9 mouse cellular contexts compared by ENCODE assay signal in the genomic region with DNA sequence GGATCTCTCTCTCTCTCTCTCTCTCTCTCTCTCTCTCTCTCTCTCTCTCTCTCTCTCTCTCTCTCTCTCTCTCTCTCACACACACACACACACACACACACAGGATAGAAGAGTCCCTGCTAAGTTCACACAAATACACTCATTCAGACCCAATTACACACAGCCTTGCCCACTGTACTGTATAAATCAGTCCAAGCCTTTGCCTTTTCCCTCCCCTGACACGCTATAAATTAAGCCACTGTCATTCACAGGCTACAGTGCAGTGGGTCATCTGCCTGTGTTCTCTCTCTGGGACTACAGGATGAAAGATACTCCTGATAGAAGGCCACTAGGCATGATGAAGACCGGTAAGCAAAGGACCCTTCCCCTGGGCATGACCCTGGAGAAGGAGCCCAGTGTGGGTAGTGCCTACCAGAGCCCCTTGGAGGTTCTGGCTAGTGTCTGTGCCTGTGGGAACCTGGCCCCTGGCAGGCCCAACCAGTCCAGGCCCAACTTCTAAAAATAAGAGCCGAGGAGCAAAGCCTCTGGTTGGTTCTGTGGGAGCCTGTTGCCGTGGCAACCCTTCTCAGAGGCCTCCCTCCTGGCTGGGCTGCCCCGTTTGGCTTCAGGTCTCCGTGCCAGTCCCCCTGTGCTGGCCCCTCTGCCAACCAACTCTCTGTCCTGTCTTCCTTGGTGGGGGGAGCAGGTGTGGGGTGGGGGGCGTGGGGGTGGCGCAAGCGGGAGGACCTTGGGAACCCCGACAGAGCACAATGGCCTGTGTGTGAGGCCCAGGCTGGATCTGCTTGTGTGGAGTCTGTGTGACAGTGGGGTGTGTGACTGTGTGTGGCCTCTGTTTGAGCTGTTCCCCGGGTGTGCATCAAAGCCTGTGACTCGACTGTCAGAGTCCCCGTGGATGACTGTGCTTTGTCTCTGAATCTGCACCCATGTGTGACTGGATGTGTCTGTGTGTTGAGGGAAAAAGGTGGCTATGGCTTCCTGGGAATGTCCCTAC. TPM values are rescaled to one million over a fixed set of nuclear protein-coding genes. Genes with fewer than 3 reads are reported as not detected.
A peak's percentile ranks its signal among the peaks of the same experiment; 100 is the strongest.
DNase-seq lines count a peak whose midpoint lies in the region; ATAC-seq and TF ChIP-seq lines count a peak whose summit lies in the region.
"Had no signal": no experiment of that assay in that cellular context is flagged by ENCODE, and none has a peak within 500 bp of the region (broad histone marks: within the 10 kb centered on the region; RNA-seq: fewer than 3 reads in every experiment).

No protein-coding gene starts in this region.

- ATAC-seq in neural tube, embryonic 14.5 days (ENCODE audit: low read depth): peak; percentile 85
- ATAC-seq: Patski had no signal

- peak; percentile 72 for DNase-seq in layer of hippocampus, adult 11-12 months (ENCODE audit: low spot score)
- no peak for DNase-seq in layer of hippocampus, adult 9-10 months (ENCODE audit: low spot score)
- DNase-seq in forebrain, embryonic 10.5 days (ENCODE audit: extremely low spot score, low spot score): peak; percentile 74
- peak; percentile 67 for DNase-seq in left cerebral cortex, adult 11 months (ENCODE audit: low spot score)
- DNase-seq in gastrocnemius, adult 2 months: no peak
- DNase-seq in kidney, postnatal 10 days: no peak
- no peak for DNase-seq in lung, adult 2 months

- no peak for TF ChIP-seq POLR2A in lung, adult 2 months (IDR thresholded peaks at IDR 0.05; ENCODE audit: borderline replicate concordance, extremely low read depth, low read depth, low read length)

- no peaks in the 10 kb centered on the region for H3K36me3 ChIP-seq in forebrain, embryonic 10.5 days (replicated peaks)
- H3K36me3 ChIP-seq in neural tube, embryonic 14.5 days (ENCODE audit: control insufficient read depth, insufficient read depth, low read length): no peaks in the 10 kb centered on the region

- no peak for TF ChIP-seq CTCF in gastrocnemius, adult 2 months (IDR thresholded peaks at IDR 0.05)
- TF ChIP-seq CTCF in lung, adult 2 months (IDR thresholded peaks at IDR 0.05; ENCODE audit: insufficient read depth, low read length): no peak

- WGBS in forebrain, embryonic 10.5 days: 42% methylated on average over 13 of the region's 13 CpGs
- WGBS in neural tube, embryonic 14.5 days: 20% methylated on average over 13 of the region's 13 CpGs
- WGBS in lung, adult 2 months: 46% methylated on average over 13 of the region's 13 CpGs

- intact Hi-C loops in gastrocnemius, adult 2 months (cut with DNase I): no loop called here

- peaks cover 53% of the 10 kb centered on the region for H3K27me3 ChIP-seq in forebrain, embryonic 10.5 days (ENCODE audit: poor library complexity, severe bottlenecking)
- H3K27me3 ChIP-seq in neural tube, embryonic 14.5 days (ENCODE audit: control insufficient read depth, insufficient read depth, low read length): no peaks in the 10 kb centered on the region
- H3K27me3 ChIP-seq: Patski had no signal

- H3K4me2 ChIP-seq in neural tube, embryonic 14.5 days (ENCODE audit: low read depth, low read length): peak overlapping the region; percentile 8; the same call in 1 of the 2 replicates

- no peaks in the 10 kb centered on the region for H3K9me3 ChIP-seq in forebrain, embryonic 10.5 days
- no peaks in the 10 kb centered on the region for H3K9me3 ChIP-seq in neural tube, embryonic 14.5 days (ENCODE audit: control insufficient read depth, low read length)

- H3K9ac ChIP-seq in neural tube, embryonic 14.5 days (replicated peaks; ENCODE audit: low read depth, low read length): no peak overlapping the region; the same call in 1 of the 2 replicates

- peak overlapping the region; percentile 36 for H3K4me3 ChIP-seq in forebrain, embryonic 10.5 days
- no peak overlapping the region for H3K4me3 ChIP-seq in neural tube, embryonic 14.5 days (ENCODE audit: low read depth, low read length)
- H3K4me3 ChIP-seq in gastrocnemius, adult 2 months: no peak overlapping the region
- no peak overlapping the region for H3K4me3 ChIP-seq in lung, adult 2 months (replicated peaks; ENCODE audit: extremely low read depth, low read depth, low read length)

- H3K4me1 ChIP-seq in forebrain, embryonic 10.5 days: peaks cover 52% of the 10 kb centered on the region
- H3K4me1 ChIP-seq in neural tube, embryonic 14.5 days (ENCODE audit: control insufficient read depth, insufficient read depth, low read length): peaks cover 19% of the 10 kb centered on the region; the same call in 1 of the 2 replicates
- no peaks in the 10 kb centered on the region for H3K4me1 ChIP-seq in lung, adult 2 months (ENCODE audit: control insufficient read depth, insufficient read depth, low read length)

- peak overlapping the region; percentile 81 for H3K27ac ChIP-seq in forebrain, embryonic 10.5 days
- peak overlapping the region; percentile 88 for H3K27ac ChIP-seq in neural tube, embryonic 14.5 days (ENCODE audit: low read depth, low read length)
- no peak overlapping the region for H3K27ac ChIP-seq in gastrocnemius, adult 2 months

RNA-seq across cellular contexts. Expression of gene Adgrb2, which starts 17.4 kb away (rescaled TPM):
- 0.84 and 1.4 TPM in 2 replicates for polyA plus RNA-seq in forebrain, embryonic 10.5 days (2016; fragmentation: Nextera tagmentation; extraction: Ambion mirVana)
- polyA plus RNA-seq in neural tube, embryonic 14.5 days (2014; fragmentation: Nextera tagmentation; extraction: Ambion mirVana): 15.4 and 17.1 TPM in 2 replicates
- under 1 TPM; 0.48 to 0.59 TPM for total RNA-seq in gastrocnemius, adult 2 months (2021)
- 0.80 and 4.6 TPM in 2 replicates for polyA plus RNA-seq in lung, adult 2 months (2012; rRNA removed)

RNA-seq across cellular contexts. Expression of gene Spocd1, which starts 38.3 kb away (rescaled TPM):
- not detected in 2 replicates for polyA plus RNA-seq in forebrain, embryonic 10.5 days (2016; fragmentation: Nextera tagmentation; extraction: Ambion mirVana)
- polyA plus RNA-seq in neural tube, embryonic 14.5 days (2014; fragmentation: Nextera tagmentation; extraction: Ambion mirVana): not detected in 2 replicates
- total RNA-seq in gastrocnemius, adult 2 months (2021): not detected
- polyA plus RNA-seq in lung, adult 2 months (2012; rRNA removed): 0.09 TPM in 1 of 2 replicates, not detected in the other

Comparison
In these comparisons a context has a peak if more than half of its experiments do, and no peak if none do; other contexts are left out.
1. DNase-seq: peak in layer of hippocampus, adult 11-12 months (single experiment), forebrain, embryonic 10.5 days (single experiment) and left cerebral cortex, adult 11 months (single experiment); none in layer of hippocampus, adult 9-10 months (single experiment), gastrocnemius, adult 2 months (single experiment), kidney, postnatal 10 days (single experiment) and lung, adult 2 months (single experiment).